Mouse (Mus musculus) naive thymus-derived CD4-positive, alpha-beta T cell, adult 2 months (primary cell): ENCODE measurements around the gene Fam83c.

Experiments used
- DNase-seq: peaks from one replicate; pipeline ENCODE4 v3.0.0-alpha.2; 2011; ENCODE audit warnings: low read depth

Fam83c gene

GRCm38 (mm10) chr2:155826630-155827424, 7.8 kb downstream of the Fam83c start, which contains the start of gene Eif6:
Gene Eif6, minus strand, starts transcription at chr2:155826925.
- peak; percentile 87 for DNase-seq

- DNase-seq: no peak
These were observed 8.6 kb downstream of the Fam83c start for GRCm38 (mm10) chr2:155825904-155826629.

GRCm38 (mm10) chr2:155823722-155824121, 10.9 kb downstream of the Fam83c start:
- DNase-seq: no peak

GRCm38 (mm10) chr2:155820779-155821178, 13.9 kb downstream of the Fam83c start:
- DNase-seq: no peak

- DNase-seq: no peak
These were observed 15.0 kb downstream of the Fam83c start for GRCm38 (mm10) chr2:155819449-155820251.

- DNase-seq: no peak
These were observed 15.4 kb downstream of the Fam83c start, which contains the start of gene BC029722 for GRCm38 (mm10) chr2:155819392-155819448. Gene BC029722, minus strand, starts transcription at chr2:155819426.

- peak; percentile 97 for DNase-seq
These were observed 15.9 kb downstream of the Fam83c start for GRCm38 (mm10) chr2:155818596-155819391.

- no peak for DNase-seq
These were observed 17.1 kb downstream of the Fam83c start for GRCm38 (mm10) chr2:155817301-155818245.

GRCm38 (mm10) chr2:155816179-155816578, 18.5 kb downstream of the Fam83c start:
- no peak for DNase-seq

GRCm38 (mm10) chr2:155814829-155815228, 19.8 kb downstream of the Fam83c start:
- DNase-seq: no peak

- no peak for DNase-seq
These were observed 22.0 kb downstream of the Fam83c start for GRCm38 (mm10) chr2:155812637-155813036.

GRCm38 (mm10) chr2:155811821-155812396, 22.7 kb downstream of the Fam83c start:
- peak; percentile 91 for DNase-seq

GRCm38 (mm10) chr2:155809620-155810019, 25.0 kb downstream of the Fam83c start:
- DNase-seq: no peak

GRCm38 (mm10) chr2:155807408-155807807, 27.2 kb downstream of the Fam83c start:
- DNase-seq: no peak

GRCm38 (mm10) chr2:155806548-155806947, 28.1 kb downstream of the Fam83c start:
- DNase-seq: no peak

GRCm38 (mm10) chr2:155805925-155806255, 28.8 kb downstream of the Fam83c start:
- DNase-seq: no peak

- DNase-seq: no peak
These were observed 29.3 kb downstream of the Fam83c start for GRCm38 (mm10) chr2:155805231-155805924.

- no peak for DNase-seq
These were observed 30.6 kb downstream of the Fam83c start for GRCm38 (mm10) chr2:155804053-155804452.

- DNase-seq: peak; percentile 46
These were observed 31.9 kb downstream of the Fam83c start for GRCm38 (mm10) chr2:155802761-155803160.

GRCm38 (mm10) chr2:155798613-155799012, 36.0 kb downstream of the Fam83c start:
- no peak for DNase-seq
